Mouse (Mus musculus) forebrain, embryonic 12.5 days (tissue): ENCODE results near the gene Slamf6. TPM values are rescaled to one million over a fixed set of nuclear protein-coding genes. Genes with fewer than 3 reads are reported as not detected.
"Not testable (repeated sequence)": the region's sequence is repeated elsewhere in the genome, so short reads cannot be mapped to it uniquely, and the experiment has no call there.

Experiments
- ATAC-seq: fragments of 200-750 bp; cut with Nextera tagmentation; 2 replicates; pipeline ENCODE4 v1.8.0; 2017; ENCODE audit warnings: moderate TSS enrichment; ENCODE audit not compliant: low FRiP score
- H3K27ac ChIP-seq: fragments of 300-500 bp; sonication (generic); 2 replicates; pipeline ENCODE4 v1.5.1; 2016; ENCODE audit warnings: mild to moderate bottlenecking
- H3K27me3 ChIP-seq: fragments of 300-500 bp; sonication (generic); 2 replicates; pipeline ENCODE4 v1.6.1; 2016; ENCODE audit warnings: mild to moderate bottlenecking
- H3K36me3 ChIP-seq: fragments of 300-500 bp; sonication (generic); replicated peaks from 2 replicates; pipeline ENCODE4 v1.6.1; 2016; ENCODE audit warnings: mild to moderate bottlenecking
- H3K4me1 ChIP-seq: fragments of 300-500 bp; sonication (generic); 2 replicates; pipeline ENCODE4 v1.6.1; 2016
- H3K4me2 ChIP-seq: fragments of 300-500 bp; sonication (generic); 2 replicates; pipeline ENCODE4 v1.6.1; 2016; ENCODE audit warnings: mild to moderate bottlenecking, moderate library complexity
- H3K4me3 ChIP-seq: fragments of 300-500 bp; sonication (generic); replicated peaks from 2 replicates; pipeline ENCODE4 v1.5.1; 2016; ENCODE audit warnings: mild to moderate bottlenecking
- H3K9ac ChIP-seq: fragments of 300-500 bp; sonication (generic); 2 replicates; pipeline ENCODE4 v1.6.1; 2016; ENCODE audit warnings: mild to moderate bottlenecking
- H3K9me3 ChIP-seq: fragments of 300-500 bp; sonication (generic); 2 replicates; pipeline ENCODE4 v1.6.1; 2016
- WGBS: fragments of 180-500 bp; shearing (Covaris S2); methylation state at CpG from one replicate; pipeline ENCODE4 v1.1.7; 2016; 5-methylcytosine and 5-hydroxymethylcytosine counted together
- polyA plus RNA-seq: library from polyadenylated mRNA; unstranded; fragments of >200 nt; fragmentation: Nextera tagmentation; extraction: Ambion mirVana; gene quantifications from 2 replicates; pipeline ENCODE4 v1.2.1, GENCODE M21; 2016

Slamf6 gene
- polyA plus RNA-seq, 1 experiment from 2014 or later: not detected

DNA sequence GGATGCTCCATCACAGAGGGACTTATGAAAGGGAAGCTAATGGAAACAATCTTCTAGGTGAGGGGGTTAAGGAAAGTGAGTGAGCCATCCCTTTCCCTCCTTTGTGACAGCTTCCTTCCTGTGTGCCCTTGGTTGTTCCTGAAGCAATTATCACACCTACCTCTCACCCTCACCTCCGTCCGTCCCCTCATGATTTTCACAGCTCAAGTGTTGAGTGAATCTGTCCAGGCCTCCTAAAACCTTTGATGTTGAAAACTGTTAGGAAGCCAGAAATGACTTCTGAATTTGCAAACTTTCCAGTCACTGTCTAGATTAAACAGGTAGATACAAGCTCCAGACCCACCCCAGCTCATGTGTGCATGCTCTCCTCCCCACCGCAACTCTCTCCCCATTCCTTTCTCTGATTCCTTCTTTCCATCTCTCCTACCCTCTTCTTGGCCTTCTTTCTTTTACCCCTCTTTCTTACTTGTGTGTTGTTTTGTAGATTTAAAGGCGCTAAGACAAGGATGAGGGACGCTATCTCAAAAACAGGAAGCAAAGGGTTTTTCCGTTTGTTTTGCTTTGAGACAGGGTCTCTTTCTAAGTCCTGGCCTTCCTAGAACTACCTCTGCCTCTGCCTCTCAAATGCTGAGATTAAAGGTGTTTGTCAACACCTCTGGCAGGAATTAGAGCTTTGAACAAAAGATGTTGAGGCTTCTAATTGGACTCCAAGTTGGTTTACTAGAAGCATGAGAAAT is 48.9 kb downstream of the Slamf6 start:
- Histone ChIP-seq H3K4me1 (peaks cover 8% of the 10 kb centered on the region), H3K4me2 (no peak overlapping the region), H3K27me3 (no peaks in the 10 kb centered on the region), H3K9ac (no peak overlapping the region), H3K27ac (no peak overlapping the region), H3K36me3 (no peaks in the 10 kb centered on the region), H3K4me3 (no peak overlapping the region), H3K9me3 (no peaks in the 10 kb centered on the region)
- 93% methylated on average over 6 of the region's 6 CpGs for WGBS
- ATAC-seq: no peak

DNA sequence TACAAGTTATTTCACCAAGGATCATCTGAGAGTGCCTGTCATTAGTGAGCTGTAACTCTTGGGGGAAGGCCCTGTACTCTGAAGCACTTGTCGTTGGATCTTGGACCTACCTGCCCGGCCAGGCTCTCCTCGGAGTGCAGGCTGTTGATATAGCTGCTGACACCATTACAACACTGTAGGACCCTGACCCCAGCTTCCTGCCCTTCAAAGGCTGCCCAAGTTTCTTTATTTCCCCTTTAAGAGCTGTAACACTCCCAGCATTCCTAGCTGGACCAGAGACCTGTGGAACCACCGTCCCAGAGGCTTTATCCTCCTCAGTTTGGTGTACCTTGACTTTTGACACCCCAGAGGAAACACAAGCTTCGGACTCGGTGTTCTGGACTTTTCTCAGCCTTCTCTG is 51.9 kb downstream of the Slamf6 start:
- H3K36me3 ChIP-seq: no peaks in the 10 kb centered on the region
- H3K4me2 ChIP-seq: no peak overlapping the region
- no peak overlapping the region for H3K27ac ChIP-seq
- H3K4me1 ChIP-seq: peaks cover 10% of the 10 kb centered on the region
- H3K27me3 ChIP-seq: no peaks in the 10 kb centered on the region
- no peak overlapping the region for H3K4me3 ChIP-seq
- H3K9me3 ChIP-seq: no peaks in the 10 kb centered on the region
- ATAC-seq: no peak
- H3K9ac ChIP-seq: no peak overlapping the region
- 86% methylated on average over 6 of the region's 6 CpGs for whole genome bisulfite sequencing

DNA sequence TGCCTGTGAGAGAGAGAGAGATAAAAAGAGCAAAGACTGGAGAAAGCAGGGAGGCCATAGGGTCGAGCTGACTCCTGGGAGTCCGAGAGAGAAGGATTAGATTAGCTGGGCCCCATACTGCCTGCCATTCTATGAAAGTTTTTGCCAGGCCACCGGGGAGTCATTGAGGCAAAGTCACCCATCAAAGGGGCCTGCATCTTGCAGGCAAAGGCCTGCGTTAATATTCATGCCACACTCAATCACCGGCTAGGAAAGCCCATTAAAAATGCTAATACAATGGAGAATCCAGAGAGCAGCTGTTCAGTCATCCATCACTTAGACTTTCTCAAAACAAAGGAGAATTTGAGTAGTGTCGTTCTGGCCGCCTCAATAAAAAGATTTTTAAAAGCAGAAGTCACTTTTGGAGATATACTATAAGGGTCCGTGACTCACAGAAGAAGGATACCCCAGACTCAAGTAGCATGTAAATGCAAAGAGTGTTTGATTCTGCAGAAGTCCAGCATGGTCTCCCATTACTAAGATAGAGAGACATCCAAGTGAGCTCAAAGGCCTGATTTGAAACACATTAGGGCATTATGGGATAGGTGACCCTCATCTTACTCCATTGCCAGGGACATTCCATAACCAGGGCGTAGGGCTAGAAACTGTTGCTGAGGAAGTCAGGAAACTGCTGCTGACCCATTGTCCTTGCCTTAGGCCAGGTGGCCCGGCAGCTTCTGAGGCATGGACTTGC is 53.7 kb downstream of the Slamf6 start:
- whole genome bisulfite sequencing: 34% methylated on average over 10 of the region's 10 CpGs
- no peak overlapping the region for H3K4me3 ChIP-seq
- no peaks in the 10 kb centered on the region for H3K27me3 ChIP-seq
- no peak overlapping the region for H3K27ac ChIP-seq
- H3K9ac ChIP-seq: no peak overlapping the region
- no peaks in the 10 kb centered on the region for H3K9me3 ChIP-seq
- H3K36me3 ChIP-seq: no peaks in the 10 kb centered on the region
- H3K4me2 ChIP-seq: no peak overlapping the region
- 0 out of 2 replicates have a peak, but pooled peaks have one; percentile 20 for ATAC-seq
- peaks cover 10% of the 10 kb centered on the region for H3K4me1 ChIP-seq

DNA sequence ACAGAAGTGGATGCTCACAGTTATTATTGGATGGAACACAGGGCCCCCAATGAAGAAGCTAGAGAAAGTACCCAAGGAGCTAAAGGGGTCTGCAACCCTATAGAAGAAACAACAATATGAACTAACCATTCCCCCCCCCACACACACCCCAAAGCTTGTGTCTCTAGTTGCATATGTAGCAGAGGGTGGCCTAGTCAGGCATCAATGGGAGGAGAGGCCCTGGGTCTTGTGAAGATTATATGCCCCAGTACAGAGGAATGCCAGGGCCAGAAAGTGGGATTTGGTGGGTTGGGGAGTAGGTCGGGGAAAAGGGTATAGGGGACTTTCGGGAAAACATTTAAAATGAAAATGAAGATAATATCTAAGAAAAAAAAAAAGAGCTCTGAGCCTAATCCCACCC is 57.0 kb downstream of the Slamf6 start:
- H3K4me2 ChIP-seq, H3K27ac ChIP-seq, ATAC-seq, H3K9me3 ChIP-seq, H3K9ac ChIP-seq, H3K27me3 ChIP-seq, H3K4me3 ChIP-seq, H3K36me3 ChIP-seq: not testable (repeated sequence)
- WGBS: 93% methylated on average over 2 of the region's 2 CpGs
- peaks cover 14% of the 10 kb centered on the region for H3K4me1 ChIP-seq

DNA sequence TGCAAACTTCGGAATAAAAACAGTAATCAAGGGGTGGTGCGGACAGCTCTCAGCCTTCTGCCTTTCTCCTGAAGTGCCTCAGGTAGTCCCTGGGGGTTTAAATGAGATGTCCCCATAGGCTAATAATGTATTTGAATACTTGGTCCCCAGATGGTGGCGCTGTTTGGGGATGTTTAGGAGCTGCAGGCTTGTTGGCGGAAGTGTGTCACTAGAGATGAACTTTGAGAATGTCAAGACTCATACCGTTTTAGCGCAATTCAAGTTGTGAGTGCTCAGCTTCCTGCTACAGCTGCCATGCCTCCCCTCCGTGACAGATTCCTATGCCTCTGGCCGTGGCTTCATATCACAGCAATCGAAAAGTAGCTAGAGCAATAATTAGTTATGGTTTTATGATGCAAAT is 58.1 kb downstream of the Slamf6 start:
- Histone ChIP-seq H3K27ac (no peak overlapping the region), H3K4me3 (no peak overlapping the region), H3K9ac (no peak overlapping the region), H3K4me2 (no peak overlapping the region), H3K27me3 (no peaks in the 10 kb centered on the region), H3K9me3 (no peaks in the 10 kb centered on the region), H3K36me3 (no peaks in the 10 kb centered on the region), H3K4me1 (peaks cover 22% of the 10 kb centered on the region)
- no peak for ATAC-seq
- WGBS: 89% methylated on average over 9 of the region's 9 CpGs

DNA sequence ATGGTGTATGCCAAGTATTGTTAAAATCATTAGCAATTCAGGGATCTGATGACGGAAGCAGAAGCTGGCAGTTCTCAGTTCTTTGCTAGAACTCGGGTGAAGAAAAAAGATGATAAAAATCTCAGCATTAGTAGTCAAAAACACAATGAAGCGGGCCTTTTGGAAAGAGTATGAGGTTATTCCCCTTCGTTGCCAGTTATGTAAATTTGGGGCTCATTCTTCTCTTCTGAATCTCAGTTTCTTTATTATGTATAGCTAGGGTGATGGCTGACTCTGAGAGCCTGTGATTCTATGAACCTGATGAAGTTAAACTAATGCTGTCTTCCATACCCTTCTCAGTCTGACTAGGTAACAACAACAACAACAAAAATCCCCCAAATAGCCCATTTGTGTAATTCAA is 58.5 kb downstream of the Slamf6 start:
- WGBS: 79% methylated on average over 4 of the region's 4 CpGs
- no peak overlapping the region for H3K4me3 ChIP-seq
- no peaks in the 10 kb centered on the region for H3K27me3 ChIP-seq
- H3K4me1 ChIP-seq: peaks cover 23% of the 10 kb centered on the region
- no peaks in the 10 kb centered on the region for H3K36me3 ChIP-seq
- no peaks in the 10 kb centered on the region for H3K9me3 ChIP-seq
- H3K9ac ChIP-seq: no peak overlapping the region
- no peak overlapping the region for H3K27ac ChIP-seq
- no peak for ATAC-seq
- H3K4me2 ChIP-seq: no peak overlapping the region

DNA sequence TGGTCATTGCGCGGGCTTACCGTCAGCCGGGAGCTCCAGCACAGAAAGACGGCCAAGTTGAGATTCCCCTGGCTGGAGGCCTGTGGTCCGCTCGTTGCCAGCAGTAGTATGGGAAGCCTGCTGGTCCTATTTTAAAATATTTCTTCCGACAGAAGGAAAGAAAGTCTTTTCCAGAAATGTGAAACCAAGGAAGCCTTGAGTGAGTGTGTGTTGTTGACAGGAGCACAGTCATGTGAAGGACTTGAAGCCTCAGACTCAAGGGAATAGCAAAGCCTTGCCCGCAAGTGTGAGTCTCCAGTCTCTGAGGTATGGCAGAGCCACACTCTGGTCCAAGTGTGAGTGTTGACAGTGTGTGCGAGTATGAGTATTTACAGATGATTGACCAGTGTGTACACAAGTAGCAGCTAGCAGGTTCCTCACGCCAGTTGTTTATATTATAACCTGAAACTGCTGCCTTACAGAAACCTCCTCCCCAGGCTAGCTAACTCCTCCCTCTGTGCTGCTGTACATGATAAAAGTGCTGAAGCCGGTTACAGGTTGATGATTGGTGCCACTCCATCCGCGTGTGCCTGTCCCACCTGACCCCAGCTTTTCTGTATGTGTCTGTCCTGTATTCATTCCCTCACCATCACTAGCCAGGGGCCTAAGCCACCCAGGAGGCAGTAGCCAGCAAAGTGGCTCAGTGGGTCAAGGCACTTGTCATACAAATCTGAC is 59.7 kb downstream of the Slamf6 start:
- no peak for ATAC-seq
- no peak overlapping the region for H3K4me3 ChIP-seq
- 97% methylated on average over 14 of the region's 14 CpGs for WGBS
- H3K4me2 ChIP-seq: no peak overlapping the region
- H3K36me3 ChIP-seq: no peaks in the 10 kb centered on the region
- no peak overlapping the region for H3K27ac ChIP-seq
- no peak overlapping the region for H3K9ac ChIP-seq
- peaks cover 3% of the 10 kb centered on the region; the same call in 1 of the 2 replicates for H3K27me3 ChIP-seq
- H3K9me3 ChIP-seq: no peaks in the 10 kb centered on the region
- H3K4me1 ChIP-seq: peaks cover 19% of the 10 kb centered on the region

DNA sequence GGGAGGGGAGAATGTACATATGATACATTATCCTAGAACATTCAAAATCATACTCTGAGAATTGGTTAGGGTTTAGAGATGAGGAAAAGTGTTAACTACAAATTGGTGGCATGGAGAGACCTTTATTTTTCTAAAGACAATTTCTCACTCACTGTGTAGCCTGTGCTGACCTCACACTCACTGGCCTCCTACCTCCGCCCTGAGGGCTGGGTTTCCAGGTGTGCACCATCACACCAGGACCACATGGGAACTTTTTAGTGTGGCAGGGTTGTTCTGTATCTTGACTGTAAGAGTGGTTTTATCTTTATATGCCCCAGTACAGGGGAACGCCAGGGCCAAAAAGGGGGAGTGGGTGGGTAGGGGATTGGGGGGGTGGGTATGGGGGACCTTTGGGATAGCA is 60.6 kb downstream of the Slamf6 start:
- Histone ChIP-seq H3K9ac (no peak overlapping the region), H3K4me3 (no peak overlapping the region), H3K27ac (no peak overlapping the region), H3K4me2 (no peak overlapping the region), H3K9me3 (no peaks in the 10 kb centered on the region), H3K36me3 (no peaks in the 10 kb centered on the region), H3K27me3 (peaks cover 3% of the 10 kb centered on the region; the same call in 1 of the 2 replicates), H3K4me1 (peaks cover 19% of the 10 kb centered on the region)
- 94% methylated on average over 2 of the region's 2 CpGs for WGBS
- no peak for ATAC-seq

DNA sequence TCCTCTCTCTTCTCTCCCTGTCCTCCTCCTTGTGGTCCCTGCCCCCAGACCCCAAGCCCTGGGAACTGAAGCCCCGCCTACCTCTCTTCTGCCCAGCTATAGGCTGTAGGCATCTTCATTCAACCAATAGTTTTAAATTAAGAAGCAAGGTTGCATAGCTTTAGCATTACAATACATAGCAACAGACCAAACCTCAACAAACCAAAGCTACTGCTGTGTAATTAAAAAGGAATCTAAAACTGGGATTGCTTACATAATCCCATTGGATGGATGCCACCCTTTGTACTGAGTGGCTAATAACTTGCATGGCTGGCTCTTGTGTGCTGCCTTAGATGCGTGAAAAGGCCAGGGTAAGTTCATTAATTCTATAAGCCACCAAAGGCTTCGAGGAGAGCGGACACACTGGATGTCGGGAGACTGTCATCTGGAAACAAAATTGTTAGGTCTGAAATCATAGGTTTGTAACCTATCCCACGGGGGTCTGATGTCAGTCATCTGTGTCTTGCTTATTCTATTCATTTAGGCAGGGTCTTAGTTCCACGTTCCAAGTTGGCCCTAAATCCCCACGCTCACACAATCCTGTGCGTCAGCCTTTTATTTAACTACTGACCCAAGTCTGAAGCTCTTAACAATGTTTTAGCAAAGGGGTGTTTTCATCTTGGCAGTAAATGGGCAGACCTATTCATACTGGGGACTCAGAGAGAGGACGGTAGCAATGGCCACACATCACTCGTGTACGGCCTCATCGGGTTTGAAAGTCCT is 62.8 kb downstream of the Slamf6 start:
- H3K4me1 ChIP-seq: peaks cover 19% of the 10 kb centered on the region
- 31% methylated on average over 13 of the region's 13 CpGs for WGBS
- H3K27me3 ChIP-seq: peaks cover 3% of the 10 kb centered on the region; the same call in 1 of the 2 replicates
- no peak overlapping the region for H3K9ac ChIP-seq
- no peak overlapping the region for H3K4me2 ChIP-seq
- no peak overlapping the region for H3K4me3 ChIP-seq
- H3K9me3 ChIP-seq: no peaks in the 10 kb centered on the region
- peak; percentile 87 for ATAC-seq
- H3K27ac ChIP-seq: peak overlapping the region; percentile 59
- no peaks in the 10 kb centered on the region for H3K36me3 ChIP-seq

DNA sequence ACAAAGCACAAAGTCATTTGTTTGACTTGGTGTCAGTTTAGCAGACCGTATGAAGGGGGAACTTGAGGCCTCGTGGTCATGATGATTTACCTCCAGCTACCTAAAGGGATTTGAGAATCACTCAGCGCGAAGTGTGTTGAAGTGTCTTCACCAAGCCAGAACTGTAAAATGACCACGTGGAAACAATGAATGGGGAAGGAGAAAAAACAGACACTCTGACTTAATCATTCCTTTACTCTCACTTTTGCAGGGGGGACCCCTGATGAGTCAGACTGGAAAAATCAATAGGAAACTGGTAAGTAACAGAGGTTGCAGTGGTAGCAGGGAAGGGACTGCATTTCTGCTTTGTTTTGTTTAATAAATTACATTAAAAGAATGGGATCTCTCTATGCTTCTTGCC is 64.9 kb downstream of the Slamf6 start:
- no peak overlapping the region for H3K27ac ChIP-seq
- WGBS: 67% methylated on average over 5 of the region's 5 CpGs
- H3K4me3 ChIP-seq: no peak overlapping the region
- H3K9ac ChIP-seq: no peak overlapping the region
- H3K4me2 ChIP-seq: no peak overlapping the region
- no peaks in the 10 kb centered on the region for H3K36me3 ChIP-seq
- no peak for ATAC-seq
- peaks cover 19% of the 10 kb centered on the region for H3K4me1 ChIP-seq
- peaks cover 3% of the 10 kb centered on the region; the same call in 1 of the 2 replicates for H3K27me3 ChIP-seq
- no peaks in the 10 kb centered on the region for H3K9me3 ChIP-seq

DNA sequence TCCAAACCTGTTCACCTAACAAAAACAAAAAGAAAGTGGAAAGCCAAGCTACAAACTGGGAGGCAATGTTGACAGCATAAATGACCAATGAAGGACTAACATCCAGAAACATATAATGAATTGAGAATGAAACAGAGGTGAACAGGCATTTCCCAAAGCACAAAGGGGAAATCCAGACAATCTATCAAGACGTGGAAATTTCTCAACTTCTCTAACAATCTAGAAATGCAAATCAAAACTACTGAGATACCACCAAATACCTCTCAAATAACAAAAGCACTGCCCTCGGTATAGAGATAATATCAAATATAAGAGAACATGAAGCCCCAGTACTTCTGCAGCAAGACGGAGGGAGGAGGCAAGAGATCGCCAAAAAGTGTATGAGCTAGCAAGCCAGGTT is 65.4 kb downstream of the Slamf6 start:
- H3K36me3 ChIP-seq: no peaks in the 10 kb centered on the region
- peaks cover 19% of the 10 kb centered on the region for H3K4me1 ChIP-seq
- no peak overlapping the region for H3K27ac ChIP-seq
- H3K4me3 ChIP-seq: no peak overlapping the region
- no peak overlapping the region for H3K9ac ChIP-seq
- 79% methylated on average over 4 of the region's 4 CpGs for WGBS
- no peak for ATAC-seq
- no peak overlapping the region for H3K4me2 ChIP-seq
- no peaks in the 10 kb centered on the region for H3K9me3 ChIP-seq
- peaks cover 3% of the 10 kb centered on the region; the same call in 1 of the 2 replicates for H3K27me3 ChIP-seq
